Mouse (Mus musculus): Measurements from ENCODE around the gene Fgf8.

- TF ChIP-seq POLR2A (IDR thresholded peaks at IDR 0.05; ENCODE audit: control insufficient read depth, low read depth, low read length) = no peak
- peak; percentile 23; the same call in 1 of the 2 replicates for TF ChIP-seq CTCF (IDR thresholded peaks at IDR 0.05; ENCODE audit: control insufficient read depth, insufficient read depth, insufficient replicate concordance, low read depth, low read length)
Observed at GRCm38 (mm10) chr19:45694056-45694455, 48.7 kb downstream of the Fgf8 start.
